In genomic region chr11:101417101-101417855, GRCm38 (mm10) we compare ENCODE assay signal across 8 mouse cellular contexts. TPM values are rescaled to one million over a fixed set of nuclear protein-coding genes. Genes with fewer than 3 reads are reported as not detected.
A peak's percentile ranks its signal among the peaks of the same experiment; 100 is the strongest.
DNase-seq lines count a peak whose midpoint lies in the region; TF ChIP-seq lines count a peak whose summit lies in the region.

Aarsd1 (minus strand) TSS chr11:101417615.

- WGBS in macrophage (ENCODE audit: missing documents), result 2% methylated on average over 39 of the region's 45 CpGs

- H3K36me3 ChIP-seq in macrophage (ENCODE audit: inconsistent target), result 0 out of 2 replicates have a peak, but pooled peaks cover under 1% of the 10 kb centered on the region

- H3K79me2 ChIP-seq in macrophage (ENCODE audit: inconsistent target), result no peaks in the 10 kb centered on the region; the same call in 1 of the 2 replicates

- peaks cover 3% of the 10 kb centered on the region; the same call in 1 of the 2 replicates for H3K4me1 ChIP-seq in cortical plate, adult 2 months (ENCODE audit: control insufficient read depth, insufficient read depth, low read length)

- DNase-seq in adipocyte (ENCODE audit: low spot score), result peak; percentile 75
- peak; percentile 93 for DNase-seq in gastrocnemius, postnatal 10 days
- DNase-seq in hindlimb bud, embryonic 11.5 days (ENCODE audit: extremely low spot score, low read depth, low spot score), result peak; percentile 57
- peak; percentile 87 to 94 for DNase-seq in left cerebral cortex, adult 2 months (ENCODE audit: extremely low spot score in 1 of 2, low spot score in 2 of 2)
- DNase-seq in right cerebral cortex, adult 18-20 months, result peak; percentile 90
- DNase-seq in urinary bladder, adult 2 months (ENCODE audit: low spot score), result peak; percentile 85

- TF ChIP-seq POLR2A in cortical plate, adult 2 months (IDR thresholded peaks at IDR 0.05; ENCODE audit: extremely low read depth, insufficient read depth, low read length), result peak; percentile 21; the same call in 1 of the 2 replicates

- intact Hi-C loops in left cerebral cortex, adult 2 months (cut with DNase I), result no loop called here

- TF ChIP-seq CTCF in cortical plate, adult 2 months (IDR thresholded peaks at IDR 0.05; ENCODE audit: extremely low read depth, insufficient read depth, low read length), result no peak
- no peak; the same call in 1 of the 2 replicates for TF ChIP-seq CTCF in left cerebral cortex, adult 2 months (IDR thresholded peaks at IDR 0.05)

- peak within 1 kb of the TSS; percentile 76 for H3K4me3 ChIP-seq in cortical plate, adult 2 months (ENCODE audit: insufficient read depth, low read length)
- H3K4me3 ChIP-seq in left cerebral cortex, adult 2 months, result peak within 1 kb of the TSS; percentile 74
- H3K4me3 ChIP-seq in macrophage (ENCODE audit: inconsistent target), result peak within 1 kb of the TSS; percentile 78

- H3K27ac ChIP-seq in cortical plate, adult 2 months (ENCODE audit: insufficient read depth, low read length), result peak within 1 kb of the TSS; percentile 17; the same call in 1 of the 2 replicates
- peak within 1 kb of the TSS; percentile 86 for H3K27ac ChIP-seq in left cerebral cortex, adult 2 months
- H3K27ac ChIP-seq in macrophage, result peak within 1 kb of the TSS; percentile 21; the same call in 1 of the 2 replicates

RNA-seq across cellular contexts. Expression of gene Aarsd1, which starts in this region (rescaled TPM):
- polyA plus RNA-seq in cortical plate, adult 2 months (2012; rRNA removed), result 51.3 and 52.7 TPM in 2 replicates
- total RNA-seq in gastrocnemius, postnatal 10 days (2021), result 10 to 100 TPM; 17.4 to 17.6 TPM
- 10 to 100 TPM; 43.8 to 47.1 TPM for total RNA-seq in left cerebral cortex, adult 2 months (2021)
- total RNA-seq in macrophage (2018; cell fraction: chromatin; rRNA removed), result 10 to 100 TPM in 17 of 26 experiments, 1 to 10 TPM in 8, not detected in 1; 1.9 to 32.7 (median 13.8) TPM
- total RNA-seq in macrophage (2018; cell fraction: cytosol; rRNA removed), result 10 to 100 TPM in 24 of 26 experiments, 1 to 10 TPM in 2; 9.3 to 16.0 (median 12.6) TPM
- 10 to 100 TPM in 10 of 26 experiments, 1 to 10 TPM in 16; 3.2 to 40.6 (median 9.0) TPM for total RNA-seq in macrophage (2018; cell fraction: nucleus; rRNA removed)
- polyA plus RNA-seq in macrophage (2018), result 11.0 to 28.5 TPM (median 12.0 TPM) in 3 replicates
- 26.1 and 27.7 TPM in 2 replicates for polyA plus RNA-seq in urinary bladder, adult 2 months (2012; rRNA removed)

Comparison
In these comparisons a context has a peak if more than half of its experiments do, and no peak if none do; other contexts are left out.
1. Peak in every context shown above with its lines: DNase-seq, H3K4me3 ChIP-seq and H3K27ac ChIP-seq.
2. H3K27ac ChIP-seq: peak in every context shown above with its lines; median percentile 86 in left cerebral cortex, adult 2 months; 21 in macrophage; 17 in cortical plate, adult 2 months.